Mouse (Mus musculus) stomach, postnatal 0 days (tissue): Measurements from ENCODE around the gene Snx1.

Experiments
- CTCF ChIP-seq: IDR thresholded peaks from 2 replicates; pipeline ENCODE4 v1.5.1; 2016; ENCODE audit warnings: antibody characterized with exemption, low read depth, mild to moderate bottlenecking, moderate library complexity
- EP300 ChIP-seq: optimal IDR thresholded peaks from 2 replicates; pipeline ENCODE3; 2016; ENCODE audit warnings: antibody characterized with exemption

GRCm38 (mm10) chr9:66109574-66109973 lies 16.8 kb downstream of the Snx1 start:
- TF ChIP-seq CTCF, result no peak
- no peak for TF ChIP-seq EP300
